Mouse (Mus musculus) midbrain, postnatal 0 days (tissue): ENCODE results near the gene Usp19. TPM values are rescaled to one million over a fixed set of nuclear protein-coding genes. Genes with fewer than 3 reads are reported as not detected.

Source experiments
- ATAC-seq: fragments of 200-750 bp; cut with Nextera tagmentation; 2 replicates; pipeline ENCODE4 v1.8.0; 2017; ENCODE audit warnings: moderate number of reproducible peaks, mild to moderate bottlenecking, moderate TSS enrichment, moderate library complexity; ENCODE audit not compliant: low FRiP score
- DNase-seq: peaks from one replicate; pipeline ENCODE4 v3.0.0-alpha.2; 2015; ENCODE audit warnings: low spot score
- H3K27ac ChIP-seq: fragments of 300-500 bp; sonication (generic); 2 replicates; pipeline ENCODE4 v1.5.1; 2014; ENCODE audit warnings: low read depth, mild to moderate bottlenecking, low read length, mixed read lengths
- H3K27me3 ChIP-seq: fragments of 300-500 bp; sonication (generic); 2 replicates; pipeline ENCODE4 v1.6.1; 2014; ENCODE audit warnings: low read length, control low read depth, mixed read lengths; ENCODE audit not compliant: insufficient read depth
- H3K36me3 ChIP-seq: fragments of 300-500 bp; sonication (generic); 2 replicates; pipeline ENCODE4 v1.6.1; 2014; ENCODE audit warnings: low read length, control low read depth, mixed read lengths; ENCODE audit not compliant: insufficient read depth
- H3K4me1 ChIP-seq: fragments of 300-500 bp; sonication (generic); 2 replicates; pipeline ENCODE4 v1.6.1; 2014; ENCODE audit warnings: mild to moderate bottlenecking, control low read depth, antibody characterized with exemption, low read length, mixed read lengths; ENCODE audit not compliant: insufficient read depth
- H3K4me2 ChIP-seq: fragments of 300-500 bp; sonication (generic); 2 replicates; pipeline ENCODE4 v1.6.1; 2014; ENCODE audit warnings: low read depth, mild to moderate bottlenecking, low read length, mixed read lengths; ENCODE audit not compliant: poor library complexity, severe bottlenecking
- H3K4me3 ChIP-seq: fragments of 300-500 bp; sonication (generic); 2 replicates; pipeline ENCODE4 v1.5.1; 2014; ENCODE audit warnings: low read depth, mild to moderate bottlenecking, low read length, moderate library complexity
- H3K9ac ChIP-seq: fragments of 300-500 bp; sonication (generic); replicated peaks from 2 replicates; pipeline ENCODE4 v1.6.1; 2014; ENCODE audit warnings: mild to moderate bottlenecking, low read length, moderate library complexity, mixed read lengths; ENCODE audit not compliant: poor library complexity, severe bottlenecking
- H3K9me3 ChIP-seq: fragments of 300-500 bp; sonication (generic); 2 replicates; pipeline ENCODE4 v1.6.1; 2016; ENCODE audit warnings: low read length, control low read depth
- CTCF ChIP-seq: IDR thresholded peaks from 2 replicates; pipeline ENCODE4 v1.5.1; 2016; ENCODE audit warnings: antibody characterized with exemption, mild to moderate bottlenecking
- WGBS: fragments of 180-500 bp; shearing (Covaris S2); extraction: QIAGEN DNeasy Blood & Tissue Kit; methylation state at CpG from one replicate; pipeline ENCODE4 v1.1.7; 2014; 5-methylcytosine and 5-hydroxymethylcytosine counted together
- polyA plus RNA-seq: library from polyadenylated mRNA; unstranded; fragments of >200 nt; fragmentation: Nextera tagmentation; extraction: Ambion mirVana; gene quantifications from 2 replicates; pipeline ENCODE4 v1.2.1, GENCODE M21; 2015
- total RNA-seq: library from RNA; depleted of rRNA; stranded (reverse); fragments of >200 nt; gene quantifications from 2 replicates; pipeline ENCODE4 v1.2.3, GENCODE M21; 2014

Gene Usp19
- total and polyA plus RNA-seq, 2 experiments from 2014 or later: 50.7 to 113 TPM

GRCm38 (mm10) chr9:108451170-108451493, 39.3 kb upstream of the Usp19 start:
- H3K36me3 ChIP-seq: peaks cover 17% of the 10 kb centered on the region
- no peak for ATAC-seq
- no peak for DNase-seq
- peak overlapping the region; percentile 73 for H3K4me2 ChIP-seq
- peak overlapping the region; percentile 82 for H3K27ac ChIP-seq
- peaks cover 29% of the 10 kb centered on the region for H3K4me1 ChIP-seq
- no peak for TF ChIP-seq CTCF
- H3K9me3 ChIP-seq: no peaks in the 10 kb centered on the region
- 67% methylated on average over 6 of the region's 6 CpGs for WGBS
- H3K4me3 ChIP-seq: peak overlapping the region; percentile 75
- peak overlapping the region; percentile 29 for H3K9ac ChIP-seq
- H3K27me3 ChIP-seq: no peaks in the 10 kb centered on the region

DNA sequence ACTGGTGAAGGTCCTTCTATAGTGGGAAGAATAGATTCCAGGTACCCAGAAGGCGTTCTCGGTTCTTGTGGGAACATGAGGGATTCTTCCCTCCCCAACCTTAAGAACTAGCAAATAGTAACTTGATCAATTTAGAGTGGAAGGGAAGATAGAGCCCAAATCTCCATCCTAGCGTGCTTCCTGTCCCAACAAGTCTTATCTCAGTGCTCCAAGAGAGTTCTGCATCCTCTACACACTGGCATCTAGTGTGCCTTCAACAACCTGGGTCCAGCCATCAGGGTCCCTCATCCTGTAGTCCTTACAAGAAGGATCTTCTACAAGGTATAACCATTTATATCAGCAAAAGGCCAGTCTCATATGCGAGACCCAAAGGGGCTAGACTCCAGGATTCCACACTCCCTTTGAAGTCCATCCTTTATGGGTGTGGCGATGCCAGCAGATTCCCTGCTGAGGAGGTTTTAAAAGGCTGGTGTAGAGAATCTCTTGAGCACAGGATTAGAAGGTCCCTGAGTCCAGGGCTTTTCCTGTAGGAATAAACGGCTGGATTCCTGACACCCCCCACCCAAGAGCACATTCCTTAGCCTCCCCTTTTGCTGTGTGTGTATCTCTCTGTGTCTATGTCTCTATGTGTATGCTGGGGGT, 38.8 kb upstream of the Usp19 start:
- peak overlapping the region; percentile 73 for H3K4me2 ChIP-seq
- H3K9me3 ChIP-seq: no peaks in the 10 kb centered on the region
- no peak for ATAC-seq
- H3K4me1 ChIP-seq: peaks cover 29% of the 10 kb centered on the region
- H3K27me3 ChIP-seq: no peaks in the 10 kb centered on the region
- no peak for DNase-seq
- peak overlapping the region; percentile 75 for H3K4me3 ChIP-seq
- H3K36me3 ChIP-seq: peaks cover 17% of the 10 kb centered on the region
- peak overlapping the region; percentile 82 for H3K27ac ChIP-seq
- no peak for TF ChIP-seq CTCF
- 44% methylated on average over 6 of the region's 6 CpGs for WGBS
- H3K9ac ChIP-seq: peak overlapping the region; percentile 90

DNA sequence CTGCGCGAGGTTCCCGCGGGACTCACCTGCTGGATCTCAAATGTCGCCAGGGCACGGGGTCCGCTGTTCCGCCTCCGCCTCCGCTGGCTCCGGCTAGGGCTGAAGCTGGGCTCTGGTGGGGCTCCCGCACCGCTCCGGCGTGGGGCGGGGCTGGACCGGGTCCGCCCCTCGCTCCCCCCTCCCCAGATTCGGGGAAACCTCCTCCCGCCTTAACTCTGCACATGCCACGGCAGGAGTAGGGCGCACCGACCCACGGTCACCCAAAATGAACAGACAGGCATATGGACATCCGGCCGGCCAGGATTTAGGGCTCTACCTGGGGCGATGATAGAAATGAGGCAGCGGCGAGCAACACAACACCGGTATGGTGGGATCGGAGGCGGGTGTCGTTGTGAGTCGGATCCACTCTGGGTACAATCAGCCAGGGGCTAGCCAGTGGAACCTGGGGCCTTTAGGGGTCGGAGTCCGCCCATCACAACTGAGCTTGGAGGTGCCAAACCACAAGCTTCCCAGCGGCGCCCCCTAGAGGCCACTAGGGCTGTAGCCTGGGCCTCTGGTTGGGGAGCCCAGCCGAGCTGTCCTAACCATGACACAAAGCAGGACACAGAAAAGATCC, 38.0 kb upstream of the Usp19 start:
- DNase-seq (peak; percentile 94), ATAC-seq (peak; percentile 86)
- peak; percentile 93 for TF ChIP-seq CTCF
- H3K9me3 ChIP-seq: no peaks in the 10 kb centered on the region
- H3K27ac ChIP-seq: peak overlapping the region; percentile 82
- under 1% methylated on average over 39 of the region's 40 CpGs for WGBS
- H3K4me2 ChIP-seq: peak overlapping the region; percentile 73
- peak overlapping the region; percentile 90 for H3K9ac ChIP-seq
- peak overlapping the region; percentile 75 for H3K4me3 ChIP-seq
- H3K27me3 ChIP-seq: no peaks in the 10 kb centered on the region
- peaks cover 17% of the 10 kb centered on the region for H3K36me3 ChIP-seq
- H3K4me1 ChIP-seq: peaks cover 29% of the 10 kb centered on the region

- Histone ChIP-seq H3K4me1 (peaks cover 29% of the 10 kb centered on the region), H3K27me3 (no peaks in the 10 kb centered on the region), H3K4me2 (peak overlapping the region; percentile 73), H3K36me3 (peaks cover 12% of the 10 kb centered on the region), H3K4me3 (peak overlapping the region; percentile 75), H3K27ac (peak overlapping the region; percentile 82), H3K9me3 (no peaks in the 10 kb centered on the region), H3K9ac (peak overlapping the region; percentile 90)
- ATAC-seq (peak; percentile 36), DNase-seq (no peak)
- WGBS: 27% methylated on average over 6 of the region's 6 CpGs
- TF ChIP-seq CTCF: no peak
Measured at GRCm38 (mm10) chr9:108452911-108453310, 37.5 kb upstream of the Usp19 start.

DNA sequence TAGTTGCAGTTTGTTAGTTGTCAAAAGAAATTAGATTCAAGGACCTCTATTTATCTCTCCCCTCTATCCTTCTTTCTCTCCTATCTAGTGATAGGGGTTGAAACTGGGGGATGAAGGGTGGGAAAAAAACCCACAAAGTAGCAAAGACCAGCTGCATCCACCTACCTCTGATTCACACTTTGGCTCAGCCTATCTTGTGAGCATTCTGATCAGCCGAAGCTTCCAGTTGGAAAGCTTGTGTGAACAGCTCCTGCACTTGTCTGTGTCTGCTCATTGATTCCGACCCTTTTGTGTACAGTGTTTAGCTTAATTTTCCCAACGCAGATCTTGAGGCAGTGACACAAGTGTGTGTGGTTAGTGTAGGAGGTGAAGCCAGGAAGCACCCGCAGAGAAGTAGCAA, 36.9 kb upstream of the Usp19 start:
- peak overlapping the region; percentile 75 for H3K4me3 ChIP-seq
- no peak for TF ChIP-seq CTCF
- H3K9me3 ChIP-seq: no peaks in the 10 kb centered on the region
- peaks cover 29% of the 10 kb centered on the region for H3K4me1 ChIP-seq
- DNase-seq (no peak), ATAC-seq (no peak)
- H3K4me2 ChIP-seq: peak overlapping the region; percentile 73
- no peaks in the 10 kb centered on the region for H3K27me3 ChIP-seq
- H3K9ac ChIP-seq: peak overlapping the region; percentile 90
- whole genome bisulfite sequencing: 68% methylated on average over 4 of the region's 4 CpGs
- H3K36me3 ChIP-seq: peaks cover 6% of the 10 kb centered on the region
- peak overlapping the region; percentile 82 for H3K27ac ChIP-seq

DNA sequence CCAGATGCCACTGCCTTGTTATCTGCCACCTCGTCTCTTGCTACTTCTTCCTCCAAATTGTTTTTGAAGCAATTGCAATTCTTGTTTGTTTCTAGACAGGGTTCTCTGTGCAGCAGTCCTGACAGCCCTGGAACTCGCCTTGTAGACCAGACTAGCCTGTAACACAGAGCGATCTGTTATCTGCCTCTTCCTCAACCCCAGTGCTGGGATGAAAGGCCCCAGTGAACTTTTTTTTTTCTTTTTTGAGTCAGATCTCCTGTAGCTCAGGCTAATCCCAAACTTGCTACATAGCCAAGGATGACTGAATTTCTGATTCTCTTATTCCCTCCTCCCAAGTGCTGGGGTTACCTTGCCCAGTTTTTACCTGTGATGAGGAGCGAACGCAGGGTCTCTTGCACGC, 36.0 kb upstream of the Usp19 start:
- Histone ChIP-seq H3K9ac (0 out of 2 replicates have a peak overlapping the region, but pooled peaks have one; percentile 19), H3K9me3 (no peaks in the 10 kb centered on the region), H3K4me1 (peaks cover 28% of the 10 kb centered on the region), H3K4me2 (no peak overlapping the region), H3K4me3 (no peak overlapping the region), H3K27me3 (no peaks in the 10 kb centered on the region), H3K27ac (no peak overlapping the region), H3K36me3 (no peaks in the 10 kb centered on the region)
- no peak for TF ChIP-seq CTCF
- ATAC-seq: no peak
- WGBS: 90% methylated on average over 6 of the region's 6 CpGs
- DNase-seq: no peak
